Mouse (Mus musculus) liver (tissue): Measurements from ENCODE around the gene Gm10153.
"Not testable (repeated sequence)": the region's sequence is repeated elsewhere in the genome, so short reads cannot be mapped to it uniquely, and the experiment has no call there.

Experiments used
- DNase-seq: peaks from one replicate; pipeline ENCODE4 v3.0.0-alpha.2; 2020; ENCODE audit warnings: mixed read lengths

Gene Gm10153

GRCm38 (mm10) chr7:142190289-142190688 lies at the start of gene Gm10153:
Gm10153 (minus strand) TSS chr7:142190389.
- DNase-seq = no peak

GRCm38 (mm10) chr7:142231540-142231939 lies 41.4 kb upstream of the Gm10153 start:
- DNase-seq = no peak

GRCm38 (mm10) chr7:142229871-142230270 lies 39.7 kb upstream of the Gm10153 start, which contains the start of gene Krtap5-5:
Krtap5-5 (minus strand) TSS chr7:142229971.
- DNase-seq = not testable (repeated sequence)

DNA sequence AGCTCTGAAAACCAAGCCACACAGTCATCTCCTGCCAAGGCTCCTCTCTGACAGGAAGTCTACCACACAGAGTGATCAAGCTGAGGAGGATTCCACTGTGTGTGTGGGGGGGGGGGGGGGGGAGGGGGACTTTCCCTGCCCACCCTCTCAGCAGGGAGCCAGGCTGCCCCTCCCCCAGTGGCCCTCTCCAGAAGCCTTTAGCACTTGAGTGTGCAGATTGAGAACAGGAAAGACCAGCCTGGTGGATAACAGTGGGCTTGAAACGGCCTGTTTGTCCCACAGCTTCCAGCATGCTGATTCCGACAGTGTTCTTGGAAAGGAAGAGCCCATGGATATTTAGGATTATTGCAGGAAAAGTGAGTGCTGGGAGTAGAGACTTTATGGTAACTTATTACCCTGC lies 34.3 kb upstream of the Gm10153 start:
- DNase-seq = peak; percentile 4

DNA sequence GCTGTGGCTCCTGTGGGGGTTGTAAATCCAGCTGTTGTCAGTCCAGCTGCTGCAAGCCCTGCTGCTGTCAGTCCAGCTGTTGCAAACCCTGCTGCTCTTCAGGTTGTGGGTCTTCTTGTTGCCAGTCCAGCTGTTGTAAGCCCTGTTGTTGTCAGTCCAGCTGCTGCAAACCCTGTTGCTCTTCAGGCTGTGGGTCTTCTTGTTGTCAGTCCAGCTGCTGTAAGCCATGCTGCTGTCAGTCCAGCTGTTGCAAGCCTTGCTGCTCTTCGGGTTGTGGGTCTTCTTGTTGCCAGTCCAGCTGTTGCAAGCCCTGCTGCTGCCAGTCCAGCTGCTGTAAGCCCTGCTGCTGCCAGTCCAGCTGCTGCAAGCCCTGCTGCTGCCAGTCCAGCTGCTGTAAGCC lies 21.9 kb upstream of the Gm10153 start:
- not testable (repeated sequence) for DNase-seq

DNA sequence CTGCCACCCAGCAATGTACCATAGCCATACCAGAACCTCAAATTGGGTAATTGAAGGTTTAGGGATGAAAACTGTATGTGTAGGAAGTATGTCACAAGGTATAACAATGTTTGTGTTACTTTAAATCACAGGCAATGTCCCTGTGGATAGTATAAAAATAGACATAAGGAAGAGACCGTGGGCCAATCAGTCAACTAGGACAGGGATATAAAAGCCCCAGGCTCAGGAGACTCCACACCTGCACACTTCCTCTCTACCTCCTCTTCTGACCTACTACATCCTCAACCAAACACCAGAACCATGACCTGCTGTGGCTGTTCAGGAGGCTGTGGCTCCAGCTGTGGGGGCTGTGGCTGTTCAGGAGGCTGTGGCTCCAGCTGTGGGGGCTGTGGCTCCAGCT lies 21.4 kb upstream of the Gm10153 start, which contains the start of gene Gm7579:
TSS of gene Gm7579 (plus strand) at position 301 of the 400 bp plus-strand sequence.
- DNase-seq = no peak

- DNase-seq = not testable (repeated sequence)
These were observed 16.7 kb upstream of the Gm10153 start for GRCm38 (mm10) chr7:142206891-142207290.

DNA sequence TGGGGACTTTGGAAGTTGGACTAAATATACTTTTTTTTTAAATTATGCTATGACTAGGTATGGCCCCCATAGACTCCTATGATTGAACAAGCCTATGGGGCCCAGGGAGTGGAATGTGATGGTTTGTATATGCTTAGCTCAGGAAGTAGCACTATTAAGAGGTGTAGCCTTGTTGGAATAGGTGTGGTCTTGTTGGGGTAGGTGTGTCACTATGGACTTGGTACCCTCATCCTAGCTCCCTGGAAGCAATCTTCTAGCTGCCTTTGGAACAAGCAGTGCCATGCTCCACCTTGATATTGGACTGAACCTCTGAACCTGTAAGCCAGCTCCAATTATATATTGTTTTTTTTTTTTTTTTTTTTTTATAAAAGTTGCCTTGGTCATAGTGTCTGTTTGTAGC lies 15.3 kb upstream of the Gm10153 start:
- DNase-seq = no peak

DNA sequence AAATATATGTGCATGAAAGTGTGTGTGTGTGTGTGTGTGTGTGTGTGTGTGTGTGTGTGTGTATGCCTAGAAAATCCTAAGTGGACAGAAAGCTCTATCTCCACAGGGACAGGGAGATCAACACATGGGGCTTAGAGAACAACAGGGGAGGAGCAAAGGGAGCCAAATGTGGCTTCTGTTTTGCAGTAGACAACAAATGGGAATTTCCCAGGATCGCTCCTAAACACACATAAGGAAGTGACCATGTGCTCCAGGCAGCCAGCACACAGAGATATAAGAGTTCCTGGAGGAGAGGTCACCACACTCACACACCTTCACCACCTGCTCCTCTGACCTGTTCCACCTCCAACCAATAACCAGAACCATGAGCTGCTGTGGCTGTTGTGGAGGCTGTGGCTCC lies 10.9 kb upstream of the Gm10153 start, which contains the start of gene Krtap5-3:
TSS of gene Krtap5-3 (plus strand) at position 301 of the 400 bp plus-strand sequence.
- DNase-seq = no peak

- no peak for DNase-seq
These were observed 8.6 kb upstream of the Gm10153 start for GRCm38 (mm10) chr7:142198748-142199147.

DNA sequence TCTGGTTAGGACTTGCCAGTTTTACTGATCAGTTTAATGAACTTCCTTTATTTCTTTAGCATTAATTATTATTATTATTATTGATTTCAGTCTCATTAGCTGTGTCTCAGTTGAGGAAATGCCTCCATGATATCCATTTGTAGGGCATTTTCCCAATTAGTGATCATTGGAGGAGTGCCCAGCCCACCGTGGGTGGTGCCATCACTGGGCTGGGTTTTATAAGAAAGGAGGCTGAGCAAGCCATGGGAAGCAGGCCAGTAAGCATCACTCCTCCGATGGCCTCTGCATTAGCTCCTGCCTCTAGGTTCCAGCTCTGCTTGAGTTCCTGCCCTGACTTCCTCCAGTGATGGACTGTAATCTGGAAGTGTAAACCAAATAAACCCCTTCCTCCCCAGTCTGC lies 2.0 kb downstream of the Gm10153 start:
- no peak for DNase-seq

- DNase-seq = no peak
These were observed 9.2 kb downstream of the Gm10153 start for GRCm38 (mm10) chr7:142181021-142181420.

GRCm38 (mm10) chr7:142178685-142179084 lies 11.5 kb downstream of the Gm10153 start:
- DNase-seq = no peak

- not testable (repeated sequence) for DNase-seq
These were observed 14.3 kb downstream of the Gm10153 start, which contains the start of gene Krtap5-2 for GRCm38 (mm10) chr7:142175905-142176304. Krtap5-2 (minus strand) TSS chr7:142176005.

DNA sequence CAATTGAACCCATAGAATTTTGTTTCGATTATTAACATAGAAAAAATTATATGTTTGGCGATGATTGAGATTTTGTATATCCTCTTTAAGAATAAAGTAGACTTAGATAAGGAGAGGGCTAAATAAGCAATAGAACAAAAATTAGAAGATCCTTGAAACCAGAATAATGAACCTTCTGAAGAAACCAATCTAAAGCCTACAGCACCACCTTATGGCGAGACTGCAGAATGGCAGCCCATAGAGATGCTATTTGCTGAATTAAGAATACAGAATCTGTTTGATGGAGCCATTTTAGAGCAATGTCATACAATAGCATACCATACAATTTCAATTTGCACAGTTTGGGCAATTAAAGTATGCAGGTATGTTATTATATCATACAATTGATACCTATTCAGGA lies 20.4 kb downstream of the Gm10153 start:
- no peak for DNase-seq

GRCm38 (mm10) chr7:142165639-142166038 lies 24.6 kb downstream of the Gm10153 start, which contains the start of gene Gm4553:
Gm4553 (minus strand) TSS chr7:142165739.
- not testable (repeated sequence) for DNase-seq

DNA sequence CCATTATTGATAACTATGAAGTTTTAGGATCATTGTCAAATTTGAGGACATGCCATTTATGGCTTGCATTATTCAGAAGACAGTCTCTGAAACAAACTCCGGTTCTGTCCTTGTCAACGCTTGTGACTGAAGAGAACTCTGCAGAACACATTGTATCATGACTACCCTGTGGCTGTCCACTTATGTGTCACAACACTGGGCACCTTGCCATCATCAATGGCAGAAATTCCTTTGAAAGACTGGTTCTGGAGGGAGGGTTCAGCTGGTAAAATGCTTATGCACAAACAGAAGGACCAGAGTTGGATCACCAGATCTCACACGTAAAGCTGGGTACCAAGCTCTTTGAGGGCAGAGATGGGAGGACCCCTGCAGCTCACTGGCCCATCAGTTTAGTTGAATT lies 30.8 kb downstream of the Gm10153 start:
- DNase-seq = no peak

DNA sequence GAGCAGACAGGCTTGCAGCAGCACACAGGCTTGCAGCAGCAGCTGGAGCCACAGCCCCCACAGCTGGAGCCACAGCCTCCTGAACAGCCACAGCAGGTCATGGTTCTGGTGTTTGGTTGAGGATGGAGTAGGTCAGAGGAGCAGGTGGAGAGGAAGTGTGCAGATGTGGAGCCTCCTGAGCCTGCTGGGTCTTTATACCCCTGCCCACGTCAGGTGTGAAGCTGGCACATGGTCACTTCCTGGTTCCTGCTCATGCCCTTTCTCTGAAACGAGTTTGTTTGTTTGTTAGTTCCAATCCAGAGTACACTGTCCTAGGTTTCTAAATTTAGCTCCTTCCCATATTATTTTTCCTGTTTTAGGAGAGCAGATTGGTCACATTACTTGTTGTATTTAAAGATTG lies 33.2 kb downstream of the Gm10153 start, which contains the start of gene Gm29735:
TSS of gene Gm29735 (minus strand) at position 101 of the 400 bp plus-strand sequence.
- not testable (repeated sequence) for DNase-seq

- DNase-seq = no peak
These were observed 34.9 kb downstream of the Gm10153 start for GRCm38 (mm10) chr7:142155308-142155707.

GRCm38 (mm10) chr7:142152191-142152590 lies 38.0 kb downstream of the Gm10153 start:
- DNase-seq = no peak

GRCm38 (mm10) chr7:142148633-142149032 lies 41.6 kb downstream of the Gm10153 start:
- no peak for DNase-seq

- DNase-seq = peak; percentile 41
These were observed 44.2 kb downstream of the Gm10153 start for GRCm38 (mm10) chr7:142146033-142146432.

DNA sequence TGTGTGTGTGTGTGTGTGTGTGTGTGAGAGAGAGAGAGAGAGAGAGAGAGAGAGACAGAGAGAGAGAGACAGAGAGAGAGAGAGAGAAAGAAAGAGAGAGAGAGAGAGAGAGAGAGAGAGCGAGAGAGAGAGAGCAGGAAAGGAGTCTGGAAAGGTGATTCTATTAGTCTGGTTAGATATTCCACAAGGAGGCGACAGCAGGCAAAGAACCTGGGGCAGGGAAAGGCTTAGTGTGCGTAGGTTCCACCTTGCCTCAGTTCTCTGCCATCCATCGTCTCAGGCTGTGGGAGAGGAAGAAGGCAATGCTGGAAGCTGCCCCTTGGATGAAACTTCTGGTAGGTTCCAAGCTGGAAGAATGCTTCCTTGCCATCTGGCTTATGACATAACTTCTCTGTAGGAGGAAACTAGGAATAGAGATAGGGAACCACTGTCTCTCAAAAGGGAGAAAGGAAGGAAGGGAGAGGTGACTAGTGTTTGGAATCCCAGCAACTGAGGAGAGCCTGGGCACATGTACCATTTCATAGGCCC lies 44.7 kb downstream of the Gm10153 start:
- no peak for DNase-seq

DNA sequence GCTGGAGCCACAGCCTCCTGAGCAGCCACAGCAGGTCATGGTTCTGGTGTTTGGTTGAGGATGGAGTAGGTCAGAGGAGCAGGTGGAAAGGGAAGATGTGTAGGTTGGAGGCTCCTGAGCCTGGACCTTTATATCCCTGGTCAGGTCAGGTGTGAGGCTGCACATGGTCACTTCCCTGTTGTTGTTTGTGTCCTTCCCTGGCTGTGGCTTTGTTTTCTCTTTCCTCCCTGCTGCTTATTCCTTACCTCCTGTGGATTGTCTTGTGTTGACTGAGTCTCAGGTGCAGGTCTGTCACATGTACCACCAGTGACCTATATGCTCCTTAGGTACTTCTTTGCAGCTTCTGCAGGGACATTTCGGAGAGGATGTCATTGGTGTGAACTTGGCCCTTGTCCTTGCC lies 45.7 kb downstream of the Gm10153 start, which contains the start of gene Gm45337:
TSS of gene Gm45337 (minus strand) at position 101 of the 400 bp plus-strand sequence.
- DNase-seq = no peak
